Mouse (Mus musculus) CH12F3 (cell line): ENCODE data around the gene Aspm.

ENCODE experiments used
- in situ Hi-C: fragments of 300-500 bp; cut with MboI; formaldehyde crosslinking; loops from 2 replicates; pipeline ENCODE4 v1.14.3; 2020; ENCODE audit warnings: low sequenced_read_pairs

Gene Aspm

DNA sequence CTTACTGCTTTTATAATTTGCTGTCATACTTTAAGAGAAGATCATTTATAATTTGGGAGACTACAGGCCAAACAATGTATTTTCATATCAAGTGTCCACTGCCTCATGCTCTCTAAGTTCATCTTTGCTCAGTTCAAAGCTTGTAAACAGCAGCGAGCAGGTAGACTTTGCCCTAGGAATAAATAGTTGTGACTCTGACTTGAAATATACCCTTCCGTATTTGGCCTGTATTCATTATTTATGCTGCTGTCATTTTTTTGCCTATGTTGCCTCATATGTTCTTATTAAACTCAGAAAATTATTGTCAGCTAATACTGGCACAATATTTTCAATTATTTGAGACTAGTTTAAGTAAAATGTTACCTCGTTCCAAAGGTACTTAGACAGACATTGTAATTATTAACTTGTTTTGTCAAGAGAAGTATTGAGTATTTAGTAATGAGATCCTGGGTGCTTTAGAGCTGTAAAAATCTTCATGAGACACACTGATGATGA is 46.7 kb downstream of the Aspm start, which contains the start of gene F13b:
TSS of gene F13b (plus strand) at position 445 of the 495 bp plus-strand sequence.
- in situ Hi-C loops = no loop called here

DNA sequence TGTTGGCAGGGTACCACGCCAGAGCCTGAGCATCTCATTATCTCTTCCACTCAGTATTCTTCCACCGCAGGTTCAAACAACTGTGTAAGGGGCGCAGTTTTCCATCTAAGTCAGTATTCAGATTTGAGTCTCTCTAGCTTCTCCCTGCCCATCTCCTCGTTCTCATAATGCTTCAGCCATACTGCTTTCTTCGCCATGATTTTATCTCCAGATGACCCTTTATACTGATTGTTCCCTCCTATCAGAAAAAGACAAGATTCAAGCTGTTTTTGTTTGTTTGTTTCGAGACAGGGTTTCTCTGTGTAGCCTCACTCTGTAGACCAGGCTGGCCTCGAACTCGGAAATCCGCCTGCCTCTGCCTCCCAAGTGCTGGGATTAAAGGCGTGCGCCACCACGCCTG is 60.0 kb downstream of the Aspm start:
- in situ Hi-C loops = no loop called here
